ENCODE assay signal across 9 mouse cellular contexts in the genomic region with DNA sequence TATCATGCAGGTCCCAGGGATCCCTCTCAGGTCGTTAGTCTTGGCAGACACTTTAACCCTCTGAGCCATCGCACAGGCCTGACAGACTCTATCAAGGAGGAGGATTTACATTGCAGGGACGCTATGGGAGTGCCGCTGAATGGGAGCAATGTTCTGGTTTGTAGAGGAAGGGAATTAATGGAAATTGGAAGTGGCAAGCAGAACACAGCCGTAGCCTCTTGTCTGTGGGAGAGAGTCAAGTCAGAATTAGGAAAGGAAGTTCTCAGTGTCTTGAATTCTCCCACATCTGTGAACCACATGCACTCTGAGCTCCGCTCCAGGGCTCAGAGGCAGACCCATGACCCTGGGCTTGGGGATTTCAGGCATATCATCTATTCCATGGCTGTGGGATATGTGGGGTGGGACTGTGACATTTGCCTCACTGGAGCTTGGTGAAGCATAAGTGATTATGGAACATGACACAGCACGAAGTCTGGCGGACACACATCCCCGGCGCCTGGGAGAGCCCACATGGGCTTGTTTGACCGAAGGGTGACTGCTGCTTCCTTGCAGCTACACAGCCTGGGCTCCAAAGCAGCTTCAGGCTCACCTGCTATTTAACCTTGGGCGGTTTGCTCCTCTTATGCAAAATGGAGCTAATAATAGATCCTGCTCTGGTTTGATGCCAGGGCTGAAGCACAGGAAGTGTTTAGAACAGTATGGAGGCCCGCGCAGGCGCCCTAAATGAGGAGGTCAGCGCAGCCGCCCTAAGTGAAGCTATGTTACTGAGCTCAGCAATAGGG.
DNase-seq lines count a peak whose midpoint lies in the region; ATAC-seq lines count a peak whose summit lies in the region.
"Had no signal": no experiment of that assay in that cellular context is flagged by ENCODE, and none has a peak within 500 bp of the region (broad histone marks: within the 10 kb centered on the region; RNA-seq: fewer than 3 reads in every experiment).

No protein-coding gene starts in this region.

- no peak overlapping the region for H3K27ac ChIP-seq in heart, embryonic 11.5 days (ENCODE audit: low read depth, low read length)
- H3K27ac ChIP-seq in embryonic facial prominence, embryonic 15.5 days (replicated peaks): peak overlapping the region; percentile 61; the same call in 1 of the 2 replicates
- H3K27ac ChIP-seq in hindbrain, embryonic 16.5 days (ENCODE audit: low read depth, low read length): no peak overlapping the region
- H3K27ac ChIP-seq in kidney, embryonic 16.5 days (ENCODE audit: low read length): no peak overlapping the region
- H3K27ac ChIP-seq in intestine, embryonic 15.5 days: no peak overlapping the region

- H3K4me2 ChIP-seq in heart, embryonic 11.5 days: no peak overlapping the region
- H3K4me2 ChIP-seq in embryonic facial prominence, embryonic 15.5 days (replicated peaks): peak overlapping the region; percentile 28
- no peak overlapping the region for H3K4me2 ChIP-seq in hindbrain, embryonic 16.5 days (ENCODE audit: low read length)
- H3K4me2 ChIP-seq in kidney, embryonic 16.5 days (replicated peaks; ENCODE audit: low read depth, low read length): no peak overlapping the region
- no peak overlapping the region for H3K4me2 ChIP-seq in intestine, embryonic 15.5 days (replicated peaks)

- H3K4me3 ChIP-seq in heart, embryonic 11.5 days (ENCODE audit: low read depth, low read length): no peak overlapping the region
- H3K4me3 ChIP-seq in embryonic facial prominence, embryonic 15.5 days (replicated peaks): no peak overlapping the region
- H3K4me3 ChIP-seq in hindbrain, embryonic 16.5 days (ENCODE audit: low read length): no peak overlapping the region
- H3K4me3 ChIP-seq in kidney, embryonic 16.5 days (ENCODE audit: low read length): no peak overlapping the region
- H3K4me3 ChIP-seq in intestine, embryonic 15.5 days (replicated peaks): no peak overlapping the region

- no peak for ATAC-seq in heart, embryonic 11.5 days (replicated peaks; ENCODE audit: insufficient number of reproducible peaks, low FRiP score, low TSS enrichment)
- ATAC-seq in embryonic facial prominence, embryonic 15.5 days (ENCODE audit: insufficient number of reproducible peaks, low FRiP score, low TSS enrichment, low read depth): peak; percentile 84
- ATAC-seq in hindbrain, embryonic 16.5 days: peak; percentile 36; the same call in 1 of the 2 replicates
- no peak for ATAC-seq in kidney, embryonic 16.5 days (ENCODE audit: low FRiP score, low TSS enrichment)
- no peak for ATAC-seq in intestine, embryonic 15.5 days
- ATAC-seq: liver, postnatal 0 days had no signal

- H3K36me3 ChIP-seq in heart, embryonic 11.5 days (ENCODE audit: control insufficient read depth, insufficient read depth, low read length): no peaks in the 10 kb centered on the region
- H3K36me3 ChIP-seq in embryonic facial prominence, embryonic 15.5 days: no peaks in the 10 kb centered on the region
- no peaks in the 10 kb centered on the region for H3K36me3 ChIP-seq in hindbrain, embryonic 16.5 days (ENCODE audit: control insufficient read depth, insufficient read depth, low read length)
- no peaks in the 10 kb centered on the region for H3K36me3 ChIP-seq in splenic B cell, adult 2 months (ENCODE audit: control insufficient read depth, insufficient read depth, low read length, poor library complexity, severe bottlenecking)
- no peaks in the 10 kb centered on the region for H3K36me3 ChIP-seq in kidney, embryonic 16.5 days (ENCODE audit: insufficient read depth, low read length)
- H3K36me3 ChIP-seq in intestine, embryonic 15.5 days: no peaks in the 10 kb centered on the region

- H3K9me3 ChIP-seq in heart, embryonic 11.5 days (replicated peaks; ENCODE audit: control insufficient read depth, low read length): no peaks in the 10 kb centered on the region
- H3K9me3 ChIP-seq in embryonic facial prominence, embryonic 15.5 days (replicated peaks): no peaks in the 10 kb centered on the region
- no peaks in the 10 kb centered on the region for H3K9me3 ChIP-seq in hindbrain, embryonic 16.5 days (ENCODE audit: control insufficient read depth, low read length)
- no peaks in the 10 kb centered on the region for H3K9me3 ChIP-seq in kidney, embryonic 16.5 days (ENCODE audit: low read length)
- H3K9me3 ChIP-seq in intestine, embryonic 15.5 days: no peaks in the 10 kb centered on the region

- no peak overlapping the region for H3K9ac ChIP-seq in heart, embryonic 11.5 days (ENCODE audit: low read depth, low read length)
- H3K9ac ChIP-seq in embryonic facial prominence, embryonic 15.5 days: no peak overlapping the region
- no peak overlapping the region for H3K9ac ChIP-seq in hindbrain, embryonic 16.5 days (ENCODE audit: low read depth, low read length)
- no peak overlapping the region for H3K9ac ChIP-seq in kidney, embryonic 16.5 days (replicated peaks; ENCODE audit: low read length)
- no peak overlapping the region for H3K9ac ChIP-seq in intestine, embryonic 15.5 days
- H3K9ac ChIP-seq: liver, postnatal 0 days had no signal

- no peaks in the 10 kb centered on the region for H3K27me3 ChIP-seq in heart, embryonic 11.5 days (ENCODE audit: control insufficient read depth, insufficient read depth, low read length)
- no peaks in the 10 kb centered on the region for H3K27me3 ChIP-seq in embryonic facial prominence, embryonic 15.5 days
- H3K27me3 ChIP-seq in hindbrain, embryonic 16.5 days (replicated peaks; ENCODE audit: control insufficient read depth, insufficient read depth, low read length): no peaks in the 10 kb centered on the region
- H3K27me3 ChIP-seq in splenic B cell, adult 2 months (ENCODE audit: control insufficient read depth, insufficient read depth, low read length, poor library complexity, severe bottlenecking): no peaks in the 10 kb centered on the region
- no peaks in the 10 kb centered on the region for H3K27me3 ChIP-seq in kidney, embryonic 16.5 days (ENCODE audit: insufficient read depth, low read length)
- H3K27me3 ChIP-seq in intestine, embryonic 15.5 days (replicated peaks): no peaks in the 10 kb centered on the region

- DNase-seq in heart, adult 18-20 months: peak; percentile 70 to 80
- peak; percentile 13 for DNase-seq in splenic B cell, adult 2 months (ENCODE audit: low read depth, low spot score)
- DNase-seq in layer of hippocampus, adult 18-20 months (ENCODE audit: low spot score in 2 of 2): no peak
- DNase-seq: liver, postnatal 0 days had no signal

- 58% methylated on average over 17 of the region's 17 CpGs for WGBS in heart, embryonic 11.5 days (ENCODE audit: insufficient replicate concordance)
- 36% methylated on average over 17 of the region's 17 CpGs for WGBS in embryonic facial prominence, embryonic 15.5 days
- WGBS in hindbrain, embryonic 16.5 days: 55% methylated on average over 17 of the region's 17 CpGs
- 63% methylated on average over 17 of the region's 17 CpGs for WGBS in kidney, embryonic 16.5 days
- WGBS in intestine, embryonic 15.5 days: 70% methylated on average over 17 of the region's 17 CpGs

- peaks cover 6% of the 10 kb centered on the region; the same call in 1 of the 2 replicates for H3K4me1 ChIP-seq in heart, embryonic 11.5 days (ENCODE audit: control insufficient read depth, insufficient read depth, low read length)
- peaks cover 21% of the 10 kb centered on the region for H3K4me1 ChIP-seq in embryonic facial prominence, embryonic 15.5 days
- H3K4me1 ChIP-seq in hindbrain, embryonic 16.5 days (ENCODE audit: control insufficient read depth, insufficient read depth, low read depth, low read length): peaks cover 6% of the 10 kb centered on the region
- H3K4me1 ChIP-seq in kidney, embryonic 16.5 days (ENCODE audit: insufficient read depth, low read length): no peaks in the 10 kb centered on the region
- H3K4me1 ChIP-seq in intestine, embryonic 15.5 days (replicated peaks): no peaks in the 10 kb centered on the region

Comparison
In these comparisons a context has a peak if more than half of its experiments do, and no peak if none do; other contexts are left out.
1. DNase-seq: peak in heart, adult 18-20 months (2 of 2) and splenic B cell, adult 2 months (single experiment); none in layer of hippocampus, adult 18-20 months (0 of 2).
2. ATAC-seq: peak in embryonic facial prominence, embryonic 15.5 days (single experiment) and hindbrain, embryonic 16.5 days (single experiment); none in heart, embryonic 11.5 days (single experiment), kidney, embryonic 16.5 days (single experiment) and intestine, embryonic 15.5 days (single experiment).